Mouse (Mus musculus) erythroblast, embryonic 14.5 days (primary cell): ENCODE measurements around the gene Ssna1.

Source experiments
- GATA1 ChIP-seq: IDR thresholded peaks from 2 replicates; pipeline ENCODE4 v1.6.1; 2012; ENCODE audit warnings: low read length, inconsistent platforms, mixed read lengths
- TAL1 ChIP-seq: IDR thresholded peaks from 3 replicates; pipeline ENCODE4 v1.6.1; 2012; ENCODE audit warnings: low read length, inconsistent platforms, mixed read lengths

DNA sequence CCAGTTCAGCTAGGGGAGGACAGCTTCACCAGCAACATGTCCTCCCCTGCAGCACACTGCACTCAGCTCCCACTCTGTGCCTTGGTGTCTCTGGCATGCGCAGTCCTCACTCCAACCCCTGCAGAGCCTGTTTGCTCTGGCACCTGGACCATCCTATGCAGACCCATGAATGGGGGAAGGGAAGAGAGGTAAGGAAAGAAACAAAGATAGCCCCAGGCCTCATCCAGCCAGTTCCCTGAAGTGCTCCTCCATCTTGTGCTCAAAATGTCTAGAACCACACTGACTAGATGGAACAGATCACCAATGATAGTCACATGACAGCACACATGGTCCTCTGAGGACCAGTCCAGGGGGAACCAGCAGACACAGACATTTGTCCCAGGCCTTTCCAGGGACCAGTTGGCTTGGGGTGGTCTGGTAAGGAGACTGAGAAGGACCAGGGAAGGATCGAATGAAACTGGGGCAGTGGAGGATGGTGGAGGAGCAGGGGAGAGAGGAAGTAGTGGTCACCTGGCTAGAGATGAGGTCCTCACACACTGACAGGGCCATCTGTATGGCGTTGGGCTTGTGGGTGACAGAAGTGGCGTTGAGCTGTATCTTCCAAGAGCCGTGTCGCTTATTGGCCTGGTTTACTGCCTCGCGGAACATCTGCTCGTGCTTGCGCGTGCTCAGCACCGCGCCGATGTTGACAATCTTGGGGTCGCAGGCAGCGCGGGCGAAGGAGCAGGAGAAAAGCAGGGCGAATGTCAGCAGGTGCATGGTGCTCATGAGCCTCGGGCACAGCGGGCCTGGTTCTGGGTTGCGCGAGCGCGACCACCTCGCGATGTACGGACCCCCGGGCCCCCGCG is 46.1 kb upstream of the Ssna1 start:
- TF ChIP-seq TAL1 = no peak
- no peak for TF ChIP-seq GATA1
